Mouse (Mus musculus): ENCODE measurements around the gene Mtmr4.

The Mtmr4 gene

GRCm38 (mm10) chr11:87591526-87592353, at the start of gene Mtmr4:
Mtmr4 (plus strand) TSS chr11:87592162.
- DNase-seq (ENCODE audit: low read depth in 1 of 2, low spot score in 2 of 2) = peak; percentile 99 to 100

GRCm38 (mm10) chr11:87542285-87542684, 49.7 kb upstream of the Mtmr4 start:
- no peak for DNase-seq (ENCODE audit: low read depth in 1 of 2, low spot score in 2 of 2)

GRCm38 (mm10) chr11:87542906-87543305, 49.1 kb upstream of the Mtmr4 start:
- DNase-seq (ENCODE audit: low read depth in 1 of 2, low spot score in 2 of 2) = no peak

GRCm38 (mm10) chr11:87553342-87553741, 38.6 kb upstream of the Mtmr4 start:
- no peak for DNase-seq (ENCODE audit: low read depth in 1 of 2, low spot score in 2 of 2)

- no peak for DNase-seq (ENCODE audit: low read depth in 1 of 2, low spot score in 2 of 2)
These were observed 37.6 kb upstream of the Mtmr4 start for GRCm38 (mm10) chr11:87554386-87554785.

GRCm38 (mm10) chr11:87555106-87555703, 36.8 kb upstream of the Mtmr4 start:
- DNase-seq (ENCODE audit: low read depth in 1 of 2, low spot score in 2 of 2) = no peak

- no peak for DNase-seq (ENCODE audit: low read depth in 1 of 2, low spot score in 2 of 2)
These were observed 30.8 kb upstream of the Mtmr4 start for GRCm38 (mm10) chr11:87561208-87561607.

- no peak for DNase-seq (ENCODE audit: low read depth in 1 of 2, low spot score in 2 of 2)
These were observed 25.5 kb upstream of the Mtmr4 start, which contains the start of gene Gm11492 for GRCm38 (mm10) chr11:87566501-87566900. Gm11492 (plus strand) TSS chr11:87566653.

GRCm38 (mm10) chr11:87568255-87568953, 23.6 kb upstream of the Mtmr4 start, which contains the start of gene Sept4:
Sept4 (plus strand) TSS chr11:87568903.
- DNase-seq (ENCODE audit: low read depth in 1 of 2, low spot score in 2 of 2) = no peak

- DNase-seq (ENCODE audit: low read depth in 1 of 2, low spot score in 2 of 2) = no peak
These were observed 21.2 kb upstream of the Mtmr4 start for GRCm38 (mm10) chr11:87570743-87571142.

GRCm38 (mm10) chr11:87571361-87571950, 20.5 kb upstream of the Mtmr4 start:
- no peak for DNase-seq (ENCODE audit: low read depth in 1 of 2, low spot score in 2 of 2)

GRCm38 (mm10) chr11:87573751-87574150, 18.2 kb upstream of the Mtmr4 start:
- no peak for DNase-seq (ENCODE audit: low read depth in 1 of 2, low spot score in 2 of 2)

GRCm38 (mm10) chr11:87574520-87575180, 17.3 kb upstream of the Mtmr4 start:
- no peak for DNase-seq (ENCODE audit: low read depth in 1 of 2, low spot score in 2 of 2)

- DNase-seq (ENCODE audit: low read depth in 1 of 2, low spot score in 2 of 2) = no peak
These were observed 14.2 kb upstream of the Mtmr4 start for GRCm38 (mm10) chr11:87577601-87578248.

GRCm38 (mm10) chr11:87578249-87578962, 13.6 kb upstream of the Mtmr4 start:
- DNase-seq (ENCODE audit: low read depth in 1 of 2, low spot score in 2 of 2) = no peak

- DNase-seq (ENCODE audit: low read depth in 1 of 2, low spot score in 2 of 2) = no peak
These were observed 12.9 kb upstream of the Mtmr4 start for GRCm38 (mm10) chr11:87578963-87579601.

- no peak for DNase-seq (ENCODE audit: low read depth in 1 of 2, low spot score in 2 of 2)
These were observed 12.2 kb upstream of the Mtmr4 start for GRCm38 (mm10) chr11:87579713-87580112.

- no peak for DNase-seq (ENCODE audit: low read depth in 1 of 2, low spot score in 2 of 2)
These were observed 11.3 kb upstream of the Mtmr4 start for GRCm38 (mm10) chr11:87580543-87581085.

Measured in monocyte, adult 2 months (primary cell).